Mouse (Mus musculus): ENCODE measurements at regions not wholly inside any gene's neighbourhood (a gene's known extent, or its start where the extent isn't known, plus 50 kb on each side); places are given as distances from the start of the nearest gene placed in this dataset.

DNA sequence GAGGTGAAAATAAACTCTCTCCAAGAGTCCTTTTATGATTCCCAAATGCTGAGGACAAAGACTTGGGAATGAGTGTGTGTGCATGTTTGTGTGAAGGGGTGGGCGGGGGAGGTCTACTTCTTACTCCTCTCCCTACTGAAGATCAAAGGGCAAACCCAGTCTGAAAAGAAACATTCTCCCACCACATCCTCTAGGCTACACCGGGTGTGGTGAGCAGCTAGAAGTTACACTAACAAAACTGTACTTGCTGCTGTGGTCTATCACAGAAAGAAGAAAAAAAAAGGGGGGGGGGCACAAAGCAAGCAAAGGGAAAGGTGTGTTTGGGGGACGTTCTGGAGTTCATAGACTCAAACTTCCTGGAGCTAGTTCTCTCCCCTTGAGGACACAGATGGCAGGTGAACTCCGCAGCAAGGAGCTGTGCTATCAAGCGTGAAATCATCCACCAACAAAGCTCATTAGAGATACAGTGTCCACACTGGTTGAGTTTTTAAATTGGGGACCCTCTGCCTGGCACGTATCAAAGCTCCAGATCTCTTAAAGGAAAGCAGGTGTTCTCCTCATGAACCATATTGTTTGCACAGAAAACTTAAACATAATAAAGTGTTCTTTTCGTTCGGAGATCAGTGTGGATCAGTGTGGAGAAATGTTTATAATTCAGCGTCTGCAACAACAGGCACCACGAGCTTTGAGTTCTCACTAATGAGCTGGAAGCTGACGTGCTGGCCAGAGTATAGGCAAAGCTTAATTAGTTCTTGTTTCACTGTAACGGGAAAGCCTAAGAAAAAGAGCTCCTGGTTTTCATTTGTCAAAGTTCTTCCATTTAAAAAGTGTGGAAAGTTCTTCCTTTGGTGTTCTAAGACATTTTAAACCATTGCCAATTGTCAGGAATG, 280.7 kb upstream of the Htr2a start:
- DNase-seq (ENCODE audit: low read depth, low spot score): peak; percentile 27

DNA sequence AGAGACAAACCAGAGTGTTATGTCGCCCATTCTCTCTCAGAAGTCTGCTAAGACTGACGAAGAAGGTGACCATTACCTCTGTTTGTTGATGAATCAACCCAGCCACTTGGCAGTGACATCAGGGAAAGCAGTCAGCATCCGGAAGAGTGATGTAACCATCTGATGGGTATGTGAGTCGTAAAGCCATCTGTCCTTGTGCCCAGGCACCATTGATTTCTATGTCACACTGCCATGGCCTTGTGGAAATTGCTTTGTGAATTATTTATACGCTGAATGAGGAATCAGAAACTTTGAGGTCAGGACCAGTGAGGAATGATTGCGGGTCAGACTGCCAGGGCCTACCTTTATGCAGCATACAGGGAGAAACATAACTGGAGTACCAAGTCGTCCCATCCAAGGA, 256.2 kb upstream of the Htr2a start:
- DNase-seq (ENCODE audit: low read depth, low spot score): no peak

GRCm38 (mm10) chr14:74392419-74392818, 248.2 kb upstream of the Htr2a start:
- DNase-seq (ENCODE audit: low read depth, low spot score): no peak

DNA sequence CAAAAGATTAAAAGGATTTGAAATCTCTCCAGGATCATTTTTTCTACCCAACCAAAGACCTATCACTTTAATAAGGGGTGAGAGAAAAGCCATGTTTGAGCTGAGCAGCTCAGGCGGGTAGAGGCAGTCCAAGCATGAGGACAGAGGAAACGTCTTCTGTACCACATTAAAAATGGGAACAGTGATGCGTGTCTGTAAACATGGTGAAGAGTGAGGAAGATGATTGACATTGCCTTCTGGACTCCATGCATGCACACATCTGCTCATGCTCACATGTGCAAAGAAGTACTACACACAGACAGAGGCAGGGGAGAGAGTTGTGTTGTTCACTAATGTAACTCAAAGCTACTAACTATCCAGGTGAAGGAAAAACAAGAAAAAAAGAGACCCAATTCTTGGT, 243.4 kb upstream of the Htr2a start:
- no peak for DNase-seq (ENCODE audit: low read depth, low spot score)

DNA sequence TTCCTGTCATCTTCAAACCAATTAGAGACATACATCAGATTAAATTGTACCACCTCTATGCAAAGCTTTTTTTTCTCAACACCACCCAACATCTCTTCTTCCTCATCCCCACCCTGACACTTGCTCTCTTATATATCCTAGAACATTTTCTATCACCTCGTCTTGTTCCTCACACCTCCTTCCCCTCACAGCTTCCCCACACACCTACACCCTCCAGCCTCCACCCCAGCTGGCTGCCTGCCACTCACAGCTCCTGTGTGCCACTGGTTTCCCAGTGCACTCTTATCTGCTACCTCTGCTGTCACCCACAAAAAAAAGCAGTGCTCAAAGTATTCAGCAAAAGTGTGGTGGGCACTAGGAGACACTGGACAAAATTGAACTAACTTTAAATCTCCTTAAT, 231.2 kb upstream of the Htr2a start:
- DNase-seq (ENCODE audit: low read depth, low spot score): no peak

- no peak for DNase-seq (ENCODE audit: low read depth, low spot score)
Observed at GRCm38 (mm10) chr14:74428226-74428625, 212.4 kb upstream of the Htr2a start.

DNA sequence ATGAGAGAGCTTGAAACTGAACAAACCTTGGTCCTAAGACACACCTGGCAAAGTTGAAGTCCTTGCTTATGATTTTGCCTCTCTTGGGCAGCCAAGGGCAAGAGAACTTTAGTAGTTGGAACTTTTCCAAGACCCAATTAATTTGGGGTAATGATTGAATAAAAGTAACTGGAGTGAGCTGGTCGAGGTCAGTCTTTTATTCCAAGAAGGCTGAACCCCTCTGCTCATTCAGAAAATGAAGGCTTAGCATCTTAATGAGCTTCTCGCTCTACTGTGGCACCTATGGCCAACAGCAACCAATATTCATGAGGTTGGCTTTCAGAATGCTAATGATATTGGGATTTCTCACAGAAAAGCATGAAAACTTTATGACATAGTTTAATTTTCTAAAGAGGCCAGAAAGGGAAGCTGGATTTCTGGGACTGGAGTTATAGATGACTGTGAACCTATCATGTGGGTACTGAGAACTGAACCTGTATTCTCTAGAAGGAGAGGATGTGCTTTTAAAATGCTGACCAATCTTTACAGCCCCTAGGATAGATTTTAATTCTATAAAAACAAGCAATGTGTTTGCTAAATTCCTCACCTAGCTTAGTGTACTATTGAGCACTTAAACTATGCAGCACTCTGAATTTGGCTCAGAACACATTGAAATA, 176.5 kb upstream of the Htr2a start:
- no peak for DNase-seq (ENCODE audit: low read depth, low spot score)

GRCm38 (mm10) chr14:74495504-74495903, 145.1 kb upstream of the Htr2a start:
- DNase-seq (ENCODE audit: low read depth, low spot score): no peak

DNA sequence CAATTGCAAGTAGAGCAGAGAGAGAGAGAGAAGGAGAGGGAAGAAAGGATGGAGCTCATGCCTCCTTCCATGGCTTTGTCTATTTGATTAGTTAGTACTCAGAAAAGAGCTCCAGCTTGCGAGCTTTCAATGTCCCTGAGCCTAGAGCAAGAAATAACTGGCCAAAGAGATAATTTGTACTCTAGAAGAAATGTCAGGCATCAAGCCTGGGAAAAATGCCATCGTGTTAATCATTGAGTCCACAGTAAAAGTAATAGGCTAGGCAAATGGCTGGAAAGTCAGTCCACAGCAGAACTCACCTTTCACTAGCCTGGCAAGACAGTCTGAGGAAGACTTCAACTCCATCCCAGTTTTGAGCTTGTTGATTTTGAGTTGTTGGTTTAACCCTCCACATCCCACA, 129.1 kb upstream of the Htr2a start:
- no peak for DNase-seq (ENCODE audit: low read depth, low spot score)

DNA sequence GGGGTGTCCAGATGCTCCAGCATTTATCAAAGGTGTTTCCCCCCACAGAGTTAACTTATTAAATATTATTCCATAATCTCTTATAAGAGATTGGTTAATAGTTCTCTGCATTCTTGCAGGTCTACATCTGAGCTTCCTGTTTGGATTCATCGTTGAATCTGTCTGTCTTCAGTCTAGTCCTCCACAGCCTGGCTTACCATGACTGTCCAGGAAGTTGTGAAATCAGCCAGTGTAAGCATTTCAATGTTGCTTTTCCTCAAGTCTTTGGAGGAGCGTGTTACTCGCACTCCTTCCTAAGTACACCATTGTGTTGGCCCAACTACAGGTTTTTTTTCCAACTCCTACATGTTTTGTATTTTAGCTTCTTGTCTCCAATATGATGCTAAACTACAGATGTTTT, 124.2 kb upstream of the Htr2a start:
- DNase-seq (ENCODE audit: low read depth, low spot score): no peak

DNA sequence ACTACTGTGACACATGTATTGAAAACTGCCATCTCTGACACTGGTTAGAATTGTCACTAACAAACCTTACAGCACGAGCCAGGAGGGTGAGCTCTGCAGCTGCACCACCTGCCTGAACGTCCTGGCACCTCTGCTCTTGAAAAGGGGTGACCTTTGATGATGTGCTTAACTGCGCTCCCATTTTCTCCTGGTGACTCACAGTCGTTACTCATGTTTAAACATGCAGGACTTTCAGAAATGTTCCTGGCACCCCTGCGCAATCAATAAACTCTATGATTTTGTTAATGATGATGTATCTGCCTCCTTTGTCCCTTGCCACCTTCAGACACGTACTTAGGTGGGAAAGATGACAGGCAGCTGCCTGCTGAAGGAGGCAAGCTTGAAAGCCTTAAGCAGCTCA, 121.1 kb upstream of the Htr2a start:
- DNase-seq (ENCODE audit: low read depth, low spot score): no peak

- no peak for DNase-seq (ENCODE audit: low read depth, low spot score)
Observed at GRCm38 (mm10) chr14:74521669-74522068, 119.0 kb upstream of the Htr2a start.

- no peak for DNase-seq (ENCODE audit: low read depth, low spot score)
Observed at GRCm38 (mm10) chr14:74527246-74527645, 113.4 kb upstream of the Htr2a start.

DNA sequence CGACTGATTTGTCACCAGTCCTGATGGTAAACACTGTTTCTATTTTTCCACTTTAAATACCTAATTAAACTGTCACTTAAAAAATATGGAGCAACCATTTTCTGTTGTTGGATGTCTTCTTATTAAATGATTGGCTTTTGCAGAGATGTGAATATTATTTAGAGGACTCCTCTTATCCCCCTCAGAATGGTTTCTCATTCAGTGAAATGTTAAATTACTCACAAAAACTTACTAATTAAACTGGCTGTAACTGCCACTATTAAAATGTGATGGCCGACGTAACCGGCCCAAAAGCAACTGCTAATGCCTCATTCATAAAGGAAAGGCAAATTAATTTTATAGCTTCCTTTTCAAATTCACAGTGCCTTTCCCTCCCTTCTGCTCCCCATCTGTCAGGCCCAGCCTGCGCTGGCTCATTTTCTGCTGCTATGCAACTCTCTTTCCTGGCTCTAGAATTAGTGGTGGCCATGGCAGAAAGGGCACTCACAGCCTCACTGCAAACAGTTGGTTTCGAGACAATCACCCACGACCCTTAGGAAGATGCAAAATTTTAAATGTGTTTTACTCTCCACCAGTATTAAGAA, 111.2 kb upstream of the Htr2a start:
- no peak for DNase-seq (ENCODE audit: low read depth, low spot score)

DNA sequence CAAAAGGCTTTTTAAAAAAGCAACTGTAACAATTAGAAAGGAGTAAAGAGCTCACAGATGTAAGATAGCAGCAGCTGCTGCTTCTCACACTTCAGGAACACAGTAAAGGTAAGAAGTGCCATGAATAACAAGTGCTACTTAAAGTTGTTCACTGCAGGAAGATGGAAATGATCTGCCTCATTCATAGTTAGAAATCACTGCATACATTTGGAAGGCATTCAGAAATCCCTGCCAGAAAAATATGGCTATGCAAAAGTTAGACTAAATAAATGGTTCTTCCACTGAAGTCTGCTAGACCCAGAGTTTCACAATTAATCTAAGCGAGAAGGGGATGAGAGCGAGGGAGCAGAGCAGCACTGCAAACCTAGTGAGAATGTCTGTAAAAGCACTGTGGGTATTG, 102.5 kb upstream of the Htr2a start:
- DNase-seq (ENCODE audit: low read depth, low spot score): no peak

DNA sequence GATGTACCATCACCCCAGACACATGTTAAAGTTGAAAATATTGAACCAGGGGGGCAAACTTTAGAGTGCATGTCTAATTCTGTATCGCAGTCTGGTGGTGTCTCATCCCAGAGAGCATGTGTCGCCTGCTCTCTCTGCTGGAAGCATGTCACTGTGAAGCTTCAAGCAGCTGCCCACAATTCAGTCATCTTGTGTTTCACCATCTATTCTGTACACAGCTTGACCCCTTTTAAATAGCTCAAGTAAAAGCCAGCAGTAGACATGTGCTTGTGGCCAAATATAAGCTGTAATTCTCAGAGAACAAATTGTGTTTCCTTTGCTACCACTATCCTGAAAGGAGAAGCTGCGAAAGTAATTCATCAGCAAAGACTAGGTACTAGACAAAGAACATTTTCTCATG, 96.6 kb upstream of the Htr2a start:
- no peak for DNase-seq (ENCODE audit: low read depth, low spot score)

DNA sequence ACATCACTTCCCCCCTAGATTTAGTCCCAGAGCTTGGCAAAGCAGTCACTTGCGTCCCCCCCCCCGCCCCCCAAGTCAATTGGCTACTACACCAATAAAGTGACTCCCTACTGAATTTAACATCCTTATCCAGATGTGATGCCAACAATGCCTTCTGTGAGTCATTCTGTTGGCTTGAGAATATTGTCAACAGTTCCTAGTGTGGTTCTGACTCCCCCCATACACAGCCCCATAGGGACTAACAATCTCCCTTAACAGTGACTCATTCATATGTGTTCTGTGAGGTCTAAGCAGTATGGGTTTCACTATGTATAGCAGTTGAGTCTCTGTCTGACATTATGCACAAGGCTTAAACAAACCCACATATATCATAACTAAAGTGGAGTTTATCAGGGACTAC, 89.5 kb upstream of the Htr2a start:
- DNase-seq (ENCODE audit: low read depth, low spot score): no peak

DNA sequence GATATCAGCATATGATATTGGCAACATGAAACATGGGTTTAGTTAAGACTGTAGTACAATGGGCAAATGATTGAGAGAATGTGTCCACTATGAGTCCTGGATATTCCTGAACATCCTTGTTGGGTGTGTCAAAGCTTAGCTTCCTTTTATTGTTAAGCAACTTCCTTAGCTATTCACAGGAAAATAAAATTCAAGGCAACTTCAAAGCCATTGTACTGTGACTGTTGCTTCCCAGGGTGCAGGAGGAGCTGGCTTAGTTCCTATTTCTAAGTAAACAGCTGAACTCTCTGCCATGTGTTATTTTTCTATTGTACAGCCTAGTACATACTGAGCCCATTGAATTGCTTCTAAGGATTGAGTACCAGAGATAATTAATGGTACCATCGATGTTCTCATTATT, 87.0 kb upstream of the Htr2a start:
- DNase-seq (ENCODE audit: low read depth, low spot score): no peak

- no peak for DNase-seq (ENCODE audit: low read depth, low spot score)
Observed at GRCm38 (mm10) chr14:74558359-74558758, 82.3 kb upstream of the Htr2a start.

All from CD4-positive helper T cell, adult 2 months (primary cell).